ENCODE assay signal across 18 mouse cellular contexts in genomic region chr17:85697976-85698375, GRCm38 (mm10). TPM values are rescaled to one million over a fixed set of nuclear protein-coding genes. Genes with fewer than 3 reads are reported as not detected.
DNase-seq lines count a peak whose midpoint lies in the region; ATAC-seq and TF ChIP-seq lines count a peak whose summit lies in the region.
"Had no signal": no experiment of that assay in that cellular context is flagged by ENCODE, and none has a peak within 500 bp of the region (broad histone marks: within the 10 kb centered on the region; RNA-seq: fewer than 3 reads in every experiment).

No protein-coding gene starts in this region.

- no peak for TF ChIP-seq CTCF in kidney, adult 2 months (conservative IDR thresholded peaks at IDR 0.05; ENCODE audit: insufficient read depth, insufficient read length, low read depth, low read length)

- H3K36me3 ChIP-seq in kidney, embryonic 14.5 days (ENCODE audit: control insufficient read depth, insufficient read depth, low read length): no peaks in the 10 kb centered on the region
- no peaks in the 10 kb centered on the region for H3K36me3 ChIP-seq in kidney, adult 2 months (ENCODE audit: control insufficient read depth, insufficient read depth, low read length)
- no peaks in the 10 kb centered on the region for H3K36me3 ChIP-seq in midbrain, embryonic 13.5 days
- H3K36me3 ChIP-seq in midbrain, embryonic 16.5 days (ENCODE audit: control insufficient read depth, insufficient read depth, low read length): no peaks in the 10 kb centered on the region
- H3K36me3 ChIP-seq in embryonic facial prominence, embryonic 15.5 days: no peaks in the 10 kb centered on the region
- no peaks in the 10 kb centered on the region for H3K36me3 ChIP-seq in stomach, embryonic 16.5 days (ENCODE audit: control insufficient read depth, insufficient read depth, low read length)
- H3K36me3 ChIP-seq: hindbrain, embryonic 10.5 days; limb, embryonic 13.5 days had no signal

- no peak overlapping the region for H3K4me3 ChIP-seq in kidney, embryonic 14.5 days (ENCODE audit: low read length)
- H3K4me3 ChIP-seq in kidney, adult 2 months (ENCODE audit: insufficient read depth, low read depth, low read length): no peak overlapping the region
- no peak overlapping the region for H3K4me3 ChIP-seq in midbrain, embryonic 13.5 days (replicated peaks)
- H3K4me3 ChIP-seq in midbrain, embryonic 16.5 days (ENCODE audit: low read depth, low read length): no peak overlapping the region
- H3K4me3 ChIP-seq in embryonic facial prominence, embryonic 15.5 days (replicated peaks): no peak overlapping the region
- H3K4me3 ChIP-seq in stomach, embryonic 16.5 days (replicated peaks; ENCODE audit: low read length): no peak overlapping the region
- H3K4me3 ChIP-seq: hindbrain, embryonic 10.5 days; limb, embryonic 13.5 days; myocyte had no signal

- DNase-seq in kidney, adult 2 months: no peak
- no peak for DNase-seq in retina, embryonic 14.5 days (ENCODE audit: low spot score)
- DNase-seq: B cell, adult 2 months; cerebellum, adult 8-10 months; gastrocnemius, postnatal 25 days; kidney, adult 8-10 months; lung, postnatal 14 days had no signal

- H3K4me1 ChIP-seq in kidney, embryonic 14.5 days (ENCODE audit: control insufficient read depth, insufficient read depth, low read length): no peaks in the 10 kb centered on the region
- H3K4me1 ChIP-seq in kidney, adult 2 months (ENCODE audit: control insufficient read depth, insufficient read depth, low read length): no peaks in the 10 kb centered on the region
- H3K4me1 ChIP-seq in midbrain, embryonic 13.5 days (replicated peaks): no peaks in the 10 kb centered on the region
- H3K4me1 ChIP-seq in midbrain, embryonic 16.5 days (ENCODE audit: control insufficient read depth, insufficient read depth, low read length): no peaks in the 10 kb centered on the region
- no peaks in the 10 kb centered on the region for H3K4me1 ChIP-seq in embryonic facial prominence, embryonic 15.5 days
- no peaks in the 10 kb centered on the region for H3K4me1 ChIP-seq in stomach, embryonic 16.5 days (ENCODE audit: control insufficient read depth, insufficient read depth, low read length)
- H3K4me1 ChIP-seq: hindbrain, embryonic 10.5 days had no signal

- H3K9me3 ChIP-seq in kidney, embryonic 14.5 days (ENCODE audit: control insufficient read depth, low read length): peaks cover 4% of the 10 kb centered on the region
- no peaks in the 10 kb centered on the region for H3K9me3 ChIP-seq in midbrain, embryonic 13.5 days
- no peaks in the 10 kb centered on the region; the same call in 1 of the 2 replicates for H3K9me3 ChIP-seq in midbrain, embryonic 16.5 days (replicated peaks; ENCODE audit: control insufficient read depth, low read length, poor library complexity, severe bottlenecking)
- no peaks in the 10 kb centered on the region for H3K9me3 ChIP-seq in embryonic facial prominence, embryonic 15.5 days (replicated peaks)
- H3K9me3 ChIP-seq in stomach, embryonic 16.5 days (replicated peaks; ENCODE audit: control insufficient read depth, low read length): no peaks in the 10 kb centered on the region; the same call in 1 of the 2 replicates

- peak; percentile 33 for ATAC-seq in kidney, embryonic 14.5 days (ENCODE audit: low FRiP score, low TSS enrichment)
- peak; percentile 67 for ATAC-seq in midbrain, embryonic 13.5 days
- ATAC-seq in midbrain, embryonic 16.5 days: no peak
- 0 out of 2 replicates have a peak, but pooled peaks have one; percentile 48 for ATAC-seq in embryonic facial prominence, embryonic 15.5 days (ENCODE audit: insufficient number of reproducible peaks, low FRiP score, low TSS enrichment, low read depth)
- peak; percentile 71; the same call in 1 of the 2 replicates for ATAC-seq in stomach, embryonic 16.5 days (ENCODE audit: insufficient read depth, low FRiP score)
- ATAC-seq: forebrain, embryonic 14.5 days had no signal

- no peak overlapping the region for H3K27ac ChIP-seq in kidney, embryonic 14.5 days (ENCODE audit: low read depth, low read length)
- no peak overlapping the region for H3K27ac ChIP-seq in kidney, adult 2 months (ENCODE audit: insufficient read depth, low read depth, low read length)
- no peak overlapping the region for H3K27ac ChIP-seq in midbrain, embryonic 13.5 days
- H3K27ac ChIP-seq in midbrain, embryonic 16.5 days (ENCODE audit: low read length): no peak overlapping the region
- H3K27ac ChIP-seq in embryonic facial prominence, embryonic 15.5 days (replicated peaks): no peak overlapping the region
- no peak overlapping the region for H3K27ac ChIP-seq in stomach, embryonic 16.5 days (ENCODE audit: low read length)
- H3K27ac ChIP-seq: hindbrain, embryonic 10.5 days; limb, embryonic 13.5 days had no signal

- no peak for TF ChIP-seq POLR2A in kidney, adult 2 months (IDR thresholded peaks at IDR 0.05; ENCODE audit: low read depth, low read length)

- WGBS in kidney, embryonic 14.5 days: 82% methylated on average over 1 of the region's 1 CpGs
- 70% methylated on average over 1 of the region's 1 CpGs for WGBS in kidney, adult 2 months
- WGBS in midbrain, embryonic 13.5 days: 59% methylated on average over 1 of the region's 1 CpGs
- WGBS in midbrain, embryonic 16.5 days: 69% methylated on average over 1 of the region's 1 CpGs
- 79% methylated on average over 1 of the region's 1 CpGs for WGBS in embryonic facial prominence, embryonic 15.5 days
- 56% methylated on average over 1 of the region's 1 CpGs for WGBS in stomach, embryonic 16.5 days

- no peak overlapping the region for H3K9ac ChIP-seq in kidney, embryonic 14.5 days (ENCODE audit: low read depth, low read length)
- H3K9ac ChIP-seq in midbrain, embryonic 13.5 days (replicated peaks): no peak overlapping the region
- no peak overlapping the region for H3K9ac ChIP-seq in midbrain, embryonic 16.5 days (ENCODE audit: low read depth, low read length)
- no peak overlapping the region for H3K9ac ChIP-seq in embryonic facial prominence, embryonic 15.5 days
- H3K9ac ChIP-seq in stomach, embryonic 16.5 days (ENCODE audit: low read length): no peak overlapping the region
- H3K9ac ChIP-seq: limb, embryonic 13.5 days had no signal

- no peak overlapping the region for H3K4me2 ChIP-seq in kidney, embryonic 14.5 days (replicated peaks; ENCODE audit: low read depth, low read length)
- no peak overlapping the region for H3K4me2 ChIP-seq in midbrain, embryonic 13.5 days (replicated peaks)
- no peak overlapping the region for H3K4me2 ChIP-seq in midbrain, embryonic 16.5 days (ENCODE audit: low read length)
- no peak overlapping the region for H3K4me2 ChIP-seq in embryonic facial prominence, embryonic 15.5 days (replicated peaks)
- H3K4me2 ChIP-seq in stomach, embryonic 16.5 days (ENCODE audit: low read depth, low read length): no peak overlapping the region
- H3K4me2 ChIP-seq: limb, embryonic 13.5 days had no signal

- peaks cover 12% of the 10 kb centered on the region; the same call in 1 of the 2 replicates for H3K27me3 ChIP-seq in kidney, embryonic 14.5 days (ENCODE audit: control insufficient read depth, insufficient read depth, low read length)
- 0 out of 2 replicates have a peak, but pooled peaks cover 1% of the 10 kb centered on the region for H3K27me3 ChIP-seq in kidney, adult 2 months (replicated peaks; ENCODE audit: control insufficient read depth, insufficient read depth, low read length)
- H3K27me3 ChIP-seq in midbrain, embryonic 13.5 days: peaks cover 76% of the 10 kb centered on the region
- peaks cover 41% of the 10 kb centered on the region for H3K27me3 ChIP-seq in midbrain, embryonic 16.5 days (ENCODE audit: control insufficient read depth, insufficient read depth, low read depth, low read length)
- H3K27me3 ChIP-seq in embryonic facial prominence, embryonic 15.5 days: peaks cover 27% of the 10 kb centered on the region
- peaks cover 24% of the 10 kb centered on the region for H3K27me3 ChIP-seq in stomach, embryonic 16.5 days (ENCODE audit: control insufficient read depth, insufficient read depth, low read length)

RNA-seq across cellular contexts. Expression of gene Six2, which starts 9.9 kb away (rescaled TPM):
- 21.2 and 24.5 TPM in 2 replicates for polyA plus RNA-seq in kidney, embryonic 14.5 days (2014; fragmentation: Nextera tagmentation; extraction: Ambion mirVana)
- 0.11 TPM in 1 of 2 replicates, not detected in the other for polyA plus RNA-seq in kidney, adult 2 months (2012; rRNA removed)
- 0.30 and 0.31 TPM in 2 replicates for polyA plus RNA-seq in midbrain, embryonic 13.5 days (2015; fragmentation: Nextera tagmentation; extraction: Ambion mirVana)
- polyA plus RNA-seq in midbrain, embryonic 16.5 days (2015; fragmentation: Nextera tagmentation; extraction: Ambion mirVana): 0.16 and 0.33 TPM in 2 replicates
- polyA plus RNA-seq in embryonic facial prominence, embryonic 15.5 days (2015; fragmentation: Nextera tagmentation; extraction: Ambion mirVana): 8.2 and 10.7 TPM in 2 replicates
- 2.6 and 3.4 TPM in 2 replicates for polyA plus RNA-seq in stomach, embryonic 16.5 days (2015; fragmentation: Nextera tagmentation; extraction: Ambion mirVana)
- polyA plus RNA-seq: liver, embryonic 16.5 days; myocyte; neural tube, embryonic 14.5 days had no signal
